Mouse (Mus musculus) heart, postnatal 10 days (tissue): ENCODE measurements at regions not wholly inside any gene's neighbourhood (a gene's known extent, or its start where the extent isn't known, plus 50 kb on each side); places are given as distances from the start of the nearest gene placed in this dataset.

Source experiments
- DNase-seq, 2 experiments: peaks; one replicate each; pipeline ENCODE4 v3.0.0; 2021
- intact Hi-C: fragments of 180-260 bp; cut with DNase I; formaldehyde crosslinking; loops from one replicate; pipeline ENCODE4 v1.15.1; 2025

- no peak for DNase-seq
- intact Hi-C loops, result no loop called here
Observed at GRCm38 (mm10) chr1:104424796-104425195, 343.5 kb upstream of the Cdh20 start.

DNA sequence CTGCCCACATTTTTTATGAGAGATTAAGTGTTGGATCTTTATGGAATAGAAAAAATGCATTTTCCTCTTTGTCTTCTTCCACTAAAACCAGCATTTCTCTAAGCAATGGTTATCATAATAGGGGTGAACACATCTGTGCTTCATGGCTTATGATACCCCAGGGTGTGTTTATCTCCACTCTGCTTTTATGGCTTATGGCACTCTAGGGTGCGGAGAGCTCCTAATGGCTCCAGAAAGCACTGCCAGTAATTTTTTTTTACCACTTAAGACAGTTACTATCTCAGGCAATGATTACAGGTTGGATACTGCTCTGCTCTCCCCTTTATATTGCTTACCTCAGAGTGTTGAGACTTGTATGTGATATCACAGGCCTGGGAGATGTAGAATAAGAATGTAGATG is 343.0 kb upstream of the Cdh20 start:
- no peak for DNase-seq
- intact Hi-C loops, result no loop called here

GRCm38 (mm10) chr1:104449678-104450077 is 318.7 kb upstream of the Cdh20 start:
- intact Hi-C loops, result no loop called here
- DNase-seq, result peak; percentile 14 to 22

DNA sequence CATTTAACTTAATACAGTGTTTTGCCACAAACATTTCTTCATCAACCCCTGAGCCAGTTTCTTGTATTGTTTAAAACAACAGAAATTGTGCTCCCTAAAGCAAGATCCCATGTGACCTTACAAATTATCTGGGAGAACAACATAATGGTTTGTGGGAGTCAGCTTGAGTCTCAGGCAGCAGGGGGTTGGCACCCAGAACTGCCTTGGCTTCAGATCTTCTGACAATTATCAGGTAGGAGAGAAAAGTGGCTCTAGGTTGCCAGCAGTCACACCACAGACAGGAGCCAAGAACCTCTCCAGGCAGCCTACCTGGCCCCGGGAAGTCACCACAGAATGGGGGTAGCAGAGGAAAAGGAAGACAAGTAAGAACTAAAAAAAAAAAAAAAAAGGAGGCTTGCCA is 299.8 kb upstream of the Cdh20 start:
- intact Hi-C loops, result no loop called here

GRCm38 (mm10) chr1:104479757-104480156 is 288.6 kb upstream of the Cdh20 start:
- no peak for DNase-seq
- intact Hi-C loops, result no loop called here

More for the DNA sequence above, 299.8 kb upstream of the Cdh20 start:
- DNase-seq, result no peak
